Mouse (Mus musculus): ENCODE measurements around the gene Fam166a. TPM values are rescaled to one million over a fixed set of nuclear protein-coding genes. Genes with fewer than 3 reads are reported as not detected.

The Fam166a gene
- polyA plus RNA-seq, 1 experiment from 2014 or later = not detected

DNA sequence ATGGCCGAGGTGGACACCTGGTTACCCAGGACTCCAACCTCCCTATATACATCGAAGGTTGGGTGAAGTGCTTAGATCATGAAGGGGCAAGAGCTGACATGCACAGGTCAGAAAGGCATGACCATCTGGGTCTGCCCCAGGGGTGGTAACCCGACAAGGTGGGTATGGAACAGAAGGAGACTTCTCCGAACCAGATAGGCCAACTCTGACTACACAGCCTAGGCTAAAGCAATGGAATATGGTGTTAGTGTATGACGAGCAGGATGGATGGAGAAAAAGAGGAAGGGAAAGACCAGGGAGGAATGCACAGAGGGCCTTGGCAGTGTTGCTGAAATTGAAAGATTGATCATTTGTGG, 32.0 kb upstream of the Fam166a start:
- Histone ChIP-seq H3K27ac (no peak overlapping the region), H3K9me3 (replicated peaks) (no peaks in the 10 kb centered on the region), H3K9ac (peak overlapping the region; percentile 69; the same call in 1 of the 2 replicates), H3K4me2 (peak overlapping the region; percentile 82), H3K4me1 (replicated peaks) (peaks cover 30% of the 10 kb centered on the region), H3K4me3 (replicated peaks) (peak overlapping the region; percentile 58; the same call in 1 of the 2 replicates), H3K27me3 (peaks cover 60% of the 10 kb centered on the region), H3K36me3 (no peaks in the 10 kb centered on the region)
- 34% methylated on average over 5 of the region's 5 CpGs for WGBS (ENCODE audit: insufficient replicate concordance)
- ATAC-seq (ENCODE audit: low read depth) = no peak
- DNase-seq = no peak

DNA sequence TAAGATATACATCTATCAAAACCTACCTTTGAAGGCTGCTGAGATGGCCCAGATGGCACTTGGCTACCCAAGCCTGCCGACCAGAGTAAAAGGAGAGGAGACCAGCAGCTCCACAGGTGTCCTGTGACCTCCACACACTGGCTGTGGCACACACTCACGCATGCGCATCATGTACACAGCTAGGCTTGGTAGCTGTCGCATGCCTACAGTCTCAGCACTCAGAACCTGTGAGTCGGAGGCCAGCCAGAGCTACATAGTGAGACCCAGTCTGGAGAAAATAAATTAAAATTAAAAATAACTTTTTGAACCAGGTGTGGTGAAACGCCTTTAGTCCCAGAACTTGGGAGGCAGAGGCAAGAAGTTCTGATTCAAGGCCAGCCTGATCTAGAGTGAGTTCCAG, 30.7 kb upstream of the Fam166a start:
- Histone ChIP-seq H3K4me2 (no peak overlapping the region), H3K9ac (no peak overlapping the region), H3K4me1 (replicated peaks) (peaks cover 18% of the 10 kb centered on the region), H3K9me3 (replicated peaks) (no peaks in the 10 kb centered on the region), H3K27ac (no peak overlapping the region), H3K4me3 (replicated peaks) (no peak overlapping the region), H3K27me3 (peaks cover 48% of the 10 kb centered on the region), H3K36me3 (no peaks in the 10 kb centered on the region)
- no peak for ATAC-seq (ENCODE audit: low read depth)
- 79% methylated on average over 6 of the region's 6 CpGs for WGBS (ENCODE audit: insufficient replicate concordance)
- DNase-seq = no peak

DNA sequence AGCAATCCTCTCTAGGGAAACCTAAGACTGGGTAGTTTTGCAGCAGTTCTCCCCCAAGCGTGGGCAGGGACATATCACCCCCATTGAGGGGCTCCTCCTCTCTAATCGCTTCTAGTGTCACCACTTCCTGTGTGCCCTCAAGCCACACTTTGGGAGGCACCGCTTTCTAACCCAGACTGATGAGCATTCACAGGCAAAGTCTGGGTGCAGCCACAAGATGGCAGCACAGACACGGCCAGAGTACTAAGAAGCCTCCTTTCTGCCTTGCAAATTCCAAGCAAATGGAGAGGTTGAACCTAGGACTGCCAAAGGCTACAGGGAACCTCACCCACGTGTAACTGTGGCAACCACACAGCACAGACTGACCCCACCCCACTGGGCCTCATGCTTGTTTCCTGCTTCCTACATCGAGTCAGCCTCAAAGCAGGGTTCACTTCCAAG, 25.2 kb upstream of the Fam166a start:
- DNase-seq (peak; percentile 71), ATAC-seq (ENCODE audit: low read depth) (peak; percentile 33)
- H3K4me2 ChIP-seq = peak overlapping the region; percentile 80
- H3K9me3 ChIP-seq (replicated peaks) = no peaks in the 10 kb centered on the region
- no peak overlapping the region for H3K4me3 ChIP-seq (replicated peaks)
- H3K4me1 ChIP-seq (replicated peaks) = peaks cover 53% of the 10 kb centered on the region
- no peaks in the 10 kb centered on the region for H3K27me3 ChIP-seq
- H3K9ac ChIP-seq = peak overlapping the region; percentile 70; the same call in 1 of the 2 replicates
- H3K27ac ChIP-seq = peak overlapping the region; percentile 91; the same call in 1 of the 2 replicates
- WGBS (ENCODE audit: insufficient replicate concordance) = under 1% methylated on average over 6 of the region's 6 CpGs
- peaks cover 6% of the 10 kb centered on the region for H3K36me3 ChIP-seq

DNA sequence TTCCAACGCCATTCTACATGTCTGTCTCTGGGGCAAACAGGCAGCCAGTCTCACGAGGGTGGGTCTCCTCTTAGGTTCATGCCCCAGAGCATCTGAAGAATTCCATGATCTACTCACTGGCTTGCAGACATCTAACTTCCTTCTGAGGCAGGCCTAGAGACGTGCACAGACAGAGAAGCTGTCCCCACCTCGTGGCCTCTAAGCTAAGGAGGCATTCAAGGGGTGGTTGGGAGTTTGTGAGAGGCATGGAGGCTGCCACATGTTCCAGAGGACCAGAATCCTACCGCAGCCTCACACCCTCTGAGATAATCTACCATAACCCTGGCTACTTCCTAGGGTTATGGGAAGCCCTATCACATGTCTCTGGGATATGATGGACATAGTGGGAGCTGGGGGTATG, 24.5 kb upstream of the Fam166a start:
- ATAC-seq (ENCODE audit: low read depth) (no peak), DNase-seq (no peak)
- H3K36me3 ChIP-seq = peaks cover 13% of the 10 kb centered on the region
- H3K4me3 ChIP-seq (replicated peaks) = 0 out of 2 replicates have a peak overlapping the region, but pooled peaks have one; percentile 60
- 21% methylated on average over 5 of the region's 5 CpGs for WGBS (ENCODE audit: insufficient replicate concordance)
- peak overlapping the region; percentile 70 for H3K9ac ChIP-seq
- H3K4me2 ChIP-seq = peak overlapping the region; percentile 80
- peak overlapping the region; percentile 91 for H3K27ac ChIP-seq
- H3K4me1 ChIP-seq (replicated peaks) = peaks cover 53% of the 10 kb centered on the region
- no peaks in the 10 kb centered on the region for H3K27me3 ChIP-seq
- H3K9me3 ChIP-seq (replicated peaks) = no peaks in the 10 kb centered on the region

DNA sequence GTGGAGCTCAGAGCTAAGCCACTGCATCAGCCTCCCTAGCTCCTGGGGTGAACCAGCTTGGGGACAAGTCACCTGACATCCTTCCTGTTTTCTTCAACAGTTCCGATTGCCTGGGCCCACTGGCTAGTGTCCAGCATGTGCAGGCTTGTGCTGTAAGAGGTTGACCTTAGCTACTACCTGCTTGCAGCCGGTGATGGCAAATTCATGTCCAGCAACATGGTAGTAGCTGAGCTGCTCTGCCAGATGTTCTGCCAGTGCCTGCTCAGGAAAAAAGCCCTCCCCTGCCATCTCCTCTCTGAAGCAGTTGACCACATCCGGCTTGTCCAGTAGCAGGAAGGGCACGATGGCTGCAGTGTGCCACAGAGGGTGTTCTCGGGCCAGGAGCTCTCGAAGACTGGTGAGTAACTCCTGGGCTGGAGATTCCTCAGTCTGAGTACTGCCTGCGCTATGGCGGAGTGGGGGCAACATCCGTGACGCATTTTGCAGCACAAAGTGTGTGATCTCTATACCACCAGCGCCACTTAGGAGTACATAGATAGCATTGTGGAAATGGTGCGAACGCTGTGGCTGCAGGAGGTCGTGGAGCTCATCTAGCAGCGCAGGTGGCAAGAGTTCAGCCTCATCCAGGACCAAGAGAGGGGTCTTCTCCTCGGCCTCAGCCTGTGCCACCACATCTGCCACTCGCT, 23.9 kb upstream of the Fam166a start:
- Histone ChIP-seq H3K4me2 (peak overlapping the region; percentile 80), H3K27ac (peak overlapping the region; percentile 91), H3K27me3 (no peaks in the 10 kb centered on the region), H3K9me3 (replicated peaks) (no peaks in the 10 kb centered on the region), H3K9ac (peak overlapping the region; percentile 70), H3K36me3 (peaks cover 18% of the 10 kb centered on the region), H3K4me1 (replicated peaks) (peaks cover 53% of the 10 kb centered on the region), H3K4me3 (replicated peaks) (peak overlapping the region; percentile 60)
- 35% methylated on average over 17 of the region's 17 CpGs for WGBS (ENCODE audit: insufficient replicate concordance)
- DNase-seq (no peak), ATAC-seq (ENCODE audit: low read depth) (no peak)

DNA sequence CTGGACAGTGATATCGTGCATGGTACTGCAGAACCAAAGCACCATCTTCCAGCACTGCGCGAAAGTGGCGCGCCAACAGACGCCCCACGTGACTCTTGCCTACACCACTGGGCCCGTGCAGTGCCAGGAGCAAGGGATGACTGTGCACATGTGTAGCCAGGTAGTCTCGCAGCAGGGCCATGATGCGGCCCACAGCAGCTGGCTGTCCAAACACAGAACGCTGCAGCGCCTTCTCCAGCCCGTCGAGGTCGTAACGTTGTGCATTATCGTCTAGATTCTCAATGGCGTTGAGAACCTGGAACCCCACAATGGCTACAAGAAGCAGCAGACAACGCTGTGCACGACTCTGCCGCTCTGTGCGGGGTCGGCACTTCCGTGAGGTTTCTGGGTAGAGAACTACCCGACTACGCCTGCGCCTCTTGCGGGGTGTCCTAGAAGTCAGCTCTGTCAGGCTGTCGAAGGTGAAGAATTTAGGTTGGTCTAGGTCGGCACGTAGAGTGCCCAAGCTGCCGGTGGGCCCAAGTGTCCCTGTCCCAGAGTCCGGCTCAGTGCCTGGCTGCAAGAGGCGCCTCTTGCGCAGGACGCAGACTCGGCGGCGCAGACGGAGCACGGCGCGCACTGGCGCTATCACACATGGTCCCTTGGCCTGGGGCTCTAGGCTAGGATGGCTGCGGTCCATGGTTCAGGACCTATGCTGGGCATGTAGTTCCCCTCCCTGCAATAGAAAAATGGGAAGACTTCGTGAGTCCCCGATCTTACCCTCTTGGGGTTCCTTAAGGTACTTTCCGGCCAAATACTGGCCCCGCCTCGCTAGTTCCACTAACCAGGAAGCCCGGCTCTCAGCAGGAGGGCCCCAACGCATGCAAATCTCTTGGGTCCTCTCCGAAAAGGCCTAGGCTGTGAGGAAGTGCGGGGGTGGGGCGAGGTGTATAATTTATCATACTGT, 23.1 kb upstream of the Fam166a start:
- WGBS (ENCODE audit: insufficient replicate concordance) = 8% methylated on average over 55 of the region's 55 CpGs
- Histone ChIP-seq H3K9me3 (replicated peaks) (no peaks in the 10 kb centered on the region), H3K4me3 (replicated peaks) (peak overlapping the region; percentile 60), H3K9ac (peak overlapping the region; percentile 70), H3K36me3 (peaks cover 27% of the 10 kb centered on the region), H3K4me2 (peak overlapping the region; percentile 80), H3K4me1 (replicated peaks) (peaks cover 53% of the 10 kb centered on the region), H3K27ac (peak overlapping the region; percentile 91), H3K27me3 (no peaks in the 10 kb centered on the region)
- DNase-seq = peak; percentile 62
- ATAC-seq (ENCODE audit: low read depth) = peak; percentile 65

DNA sequence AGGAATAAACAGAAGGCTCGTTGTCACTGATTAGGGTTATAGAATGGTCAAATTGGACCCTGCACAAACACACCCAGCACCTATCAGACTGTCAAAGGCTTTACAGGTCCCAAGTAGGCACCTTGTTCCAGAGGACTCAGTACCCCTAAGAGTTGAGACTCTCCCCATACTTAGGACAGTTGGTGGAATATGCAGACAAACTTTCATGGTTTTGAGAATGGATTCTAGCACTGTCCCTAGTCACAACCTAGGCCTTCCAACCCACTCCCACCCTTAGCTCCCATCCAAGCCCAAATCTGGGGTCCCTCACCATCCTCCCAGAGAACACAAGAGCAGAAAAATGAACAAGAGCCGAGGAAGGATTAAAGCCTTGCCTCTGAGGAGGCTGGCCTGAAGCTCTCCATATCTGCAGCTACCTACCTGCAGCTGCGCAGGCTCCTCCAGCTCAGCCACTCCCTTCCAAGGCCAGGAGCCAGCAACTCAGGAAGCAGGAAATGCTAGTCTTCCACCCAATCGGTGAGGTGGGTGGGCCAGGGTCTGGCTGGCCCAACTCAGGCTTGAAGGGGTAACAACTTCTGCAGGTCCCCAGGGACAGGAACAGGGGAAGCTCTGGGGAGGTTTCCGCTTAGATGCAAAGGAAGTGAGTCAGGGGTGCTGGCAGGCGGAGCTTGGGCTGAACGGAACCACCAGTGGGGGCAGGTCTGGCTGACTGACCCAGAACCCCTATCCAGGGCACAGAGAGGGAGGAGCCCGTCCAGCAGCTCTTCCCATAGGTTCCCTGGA, 22.2 kb upstream of the Fam166a start, which contains the start of gene Tor4a:
Gene Tor4a, minus strand, starts transcription at position 715 of the 783 bp plus-strand sequence.
- DNase-seq (peak; percentile 64), ATAC-seq (ENCODE audit: low read depth) (peak; percentile 52)
- Histone ChIP-seq H3K4me2 (peak within 1 kb of the TSS; percentile 80), H3K27ac (peak within 1 kb of the TSS; percentile 91), H3K4me1 (replicated peaks) (peaks cover 53% of the 10 kb centered on the region), H3K4me3 (replicated peaks) (peak within 1 kb of the TSS; percentile 60), H3K36me3 (peaks cover 36% of the 10 kb centered on the region), H3K9me3 (replicated peaks) (no peaks in the 10 kb centered on the region), H3K9ac (peak within 1 kb of the TSS; percentile 70), H3K27me3 (no peaks in the 10 kb centered on the region)
- 5% methylated on average over 8 of the region's 8 CpGs for WGBS (ENCODE audit: insufficient replicate concordance)

DNA sequence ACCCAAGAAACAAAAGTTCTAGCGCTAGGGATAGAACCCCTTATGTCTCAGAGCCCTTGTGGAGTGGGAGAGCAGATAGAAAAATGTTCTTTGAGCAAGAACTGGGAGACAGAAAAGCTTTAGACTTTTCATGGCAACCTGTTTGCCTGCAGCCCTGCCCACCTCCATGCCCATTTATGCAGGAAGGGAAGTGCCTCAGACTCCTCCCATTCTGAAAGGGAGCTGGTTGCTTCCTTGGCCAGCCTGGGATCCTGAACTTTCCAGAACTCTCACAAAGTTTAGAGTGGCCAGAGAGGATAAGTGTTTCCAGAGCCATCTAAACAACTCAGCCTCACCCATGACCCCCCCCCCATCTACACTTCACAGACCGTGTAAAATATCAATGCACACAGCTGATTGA, 21.4 kb upstream of the Fam166a start:
- DNase-seq (no peak), ATAC-seq (ENCODE audit: low read depth) (no peak)
- H3K27me3 ChIP-seq = no peaks in the 10 kb centered on the region
- H3K27ac ChIP-seq = peak overlapping the region; percentile 91
- peak overlapping the region; percentile 80 for H3K4me2 ChIP-seq
- peak overlapping the region; percentile 60; the same call in 1 of the 2 replicates for H3K4me3 ChIP-seq (replicated peaks)
- no peaks in the 10 kb centered on the region for H3K9me3 ChIP-seq (replicated peaks)
- H3K9ac ChIP-seq = no peak overlapping the region
- peaks cover 53% of the 10 kb centered on the region for H3K4me1 ChIP-seq (replicated peaks)
- 18% methylated on average over 2 of the region's 2 CpGs for WGBS (ENCODE audit: insufficient replicate concordance)
- H3K36me3 ChIP-seq = peaks cover 44% of the 10 kb centered on the region

DNA sequence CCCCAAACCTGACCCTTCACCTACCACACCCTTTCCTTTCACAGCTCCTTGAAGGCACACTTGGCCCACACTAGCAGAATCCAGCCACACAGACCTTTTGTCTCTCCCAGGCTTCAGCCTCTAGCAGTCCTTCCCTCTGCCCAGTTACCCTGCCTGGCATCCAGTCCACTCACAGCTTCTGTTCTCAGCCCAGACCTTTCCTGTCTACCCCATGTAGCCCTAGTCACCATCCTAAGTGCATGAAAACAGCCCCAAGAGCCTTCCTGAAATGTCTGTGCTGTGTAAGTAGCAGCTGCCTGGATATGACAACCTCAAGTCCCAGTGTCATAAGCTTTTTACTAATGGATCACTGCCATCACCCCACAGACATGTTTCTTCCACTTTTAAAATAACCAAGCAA, 20.6 kb upstream of the Fam166a start:
- H3K4me1 ChIP-seq (replicated peaks) = peaks cover 52% of the 10 kb centered on the region

DNA sequence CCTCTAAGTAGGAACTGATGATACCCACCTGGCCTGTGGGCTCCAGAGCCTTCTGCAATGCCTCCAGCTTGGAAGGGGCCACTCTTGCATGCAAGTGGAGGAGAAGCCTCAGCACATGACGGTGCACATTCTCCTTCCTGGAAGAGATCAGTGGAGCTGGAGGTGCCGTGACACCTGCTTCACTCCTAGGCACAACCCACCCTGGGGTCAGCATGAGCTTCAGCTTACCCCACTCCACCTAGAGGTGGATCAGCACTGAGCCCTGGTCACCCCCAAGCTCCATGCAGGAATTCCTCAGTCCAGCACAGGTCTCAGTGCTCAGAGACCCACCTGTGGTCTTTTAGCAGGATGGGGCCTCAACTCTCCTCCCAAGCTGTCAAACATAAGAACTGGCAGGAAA, 17.9 kb upstream of the Fam166a start:
- 75% methylated on average over 2 of the region's 2 CpGs for WGBS (ENCODE audit: insufficient replicate concordance)
- ATAC-seq (ENCODE audit: low read depth) (no peak), DNase-seq (no peak)
- Histone ChIP-seq H3K4me2 (no peak overlapping the region), H3K27me3 (no peaks in the 10 kb centered on the region), H3K9ac (no peak overlapping the region), H3K27ac (no peak overlapping the region), H3K9me3 (replicated peaks) (no peaks in the 10 kb centered on the region), H3K36me3 (peaks cover 74% of the 10 kb centered on the region), H3K4me1 (replicated peaks) (peaks cover 29% of the 10 kb centered on the region), H3K4me3 (replicated peaks) (no peak overlapping the region)

More for the DNA sequence above, 20.6 kb upstream of the Fam166a start:
- Histone ChIP-seq H3K27ac (peak overlapping the region; percentile 91), H3K27me3 (no peaks in the 10 kb centered on the region), H3K4me2 (no peak overlapping the region), H3K36me3 (peaks cover 51% of the 10 kb centered on the region), H3K9me3 (replicated peaks) (no peaks in the 10 kb centered on the region), H3K9ac (no peak overlapping the region), H3K4me3 (replicated peaks) (no peak overlapping the region)
- DNase-seq (no peak), ATAC-seq (ENCODE audit: low read depth) (no peak)

Data from liver, embryonic 13.5 days (tissue).